Mouse (Mus musculus) stomach, embryonic 14.5 days (tissue): ENCODE data around the gene Slc51a. TPM values are rescaled to one million over a fixed set of nuclear protein-coding genes. Genes with fewer than 3 reads are reported as not detected.
A peak's percentile ranks its signal among the peaks of the same experiment; 100 is the strongest.
"Not testable (repeated sequence)": the region's sequence is repeated elsewhere in the genome, so short reads cannot be mapped to it uniquely, and the experiment has no call there.

Experiments used
- ATAC-seq: fragments of 200-750 bp; cut with Nextera tagmentation; 2 replicates; pipeline ENCODE4 v1.8.0; 2017; ENCODE audit warnings: low read depth, moderate TSS enrichment; ENCODE audit not compliant: insufficient number of reproducible peaks, insufficient read depth, low FRiP score
- H3K27ac ChIP-seq: fragments of 300-500 bp; sonication (generic); 2 replicates; pipeline ENCODE4 v1.5.1; 2014; ENCODE audit warnings: mild to moderate bottlenecking, low read length, moderate library complexity, mixed read lengths
- H3K27me3 ChIP-seq: fragments of 300-500 bp; sonication (generic); 2 replicates; pipeline ENCODE4 v1.6.1; 2014; ENCODE audit warnings: low read length, control low read depth, mixed read lengths; ENCODE audit not compliant: control insufficient read depth, insufficient read depth
- H3K36me3 ChIP-seq: fragments of 300-500 bp; sonication (generic); 2 replicates; pipeline ENCODE4 v1.6.1; 2014; ENCODE audit warnings: mild to moderate bottlenecking, control low read depth, low read length, moderate library complexity, mixed read lengths; ENCODE audit not compliant: control insufficient read depth, insufficient read depth
- H3K4me1 ChIP-seq: fragments of 300-500 bp; sonication (generic); 2 replicates; pipeline ENCODE4 v1.6.1; 2014; ENCODE audit warnings: low read length, control low read depth, mixed read lengths; ENCODE audit not compliant: control insufficient read depth, insufficient read depth
- H3K4me2 ChIP-seq: fragments of 300-500 bp; sonication (generic); replicated peaks from 2 replicates; pipeline ENCODE4 v1.6.1; 2014; ENCODE audit warnings: low read depth, low read length, control low read depth
- H3K4me3 ChIP-seq: fragments of 300-500 bp; sonication (generic); 2 replicates; pipeline ENCODE4 v1.5.1; 2014; ENCODE audit warnings: low read depth, low read length, control low read depth
- H3K9ac ChIP-seq: fragments of 300-500 bp; sonication (generic); replicated peaks from 2 replicates; pipeline ENCODE4 v1.6.1; 2014; ENCODE audit warnings: low read depth, mild to moderate bottlenecking, control low read depth, low read length, moderate library complexity, mixed read lengths
- H3K9me3 ChIP-seq: fragments of 300-500 bp; sonication (generic); 2 replicates; pipeline ENCODE4 v1.6.1; 2016; ENCODE audit warnings: low read depth, low read length, control low read depth; ENCODE audit not compliant: control insufficient read depth
- WGBS: fragments of 180-500 bp; shearing (Covaris S2); extraction: QIAGEN DNeasy Blood & Tissue Kit; methylation state at CpG from one replicate; pipeline ENCODE4 v1.1.7; 2014; 5-methylcytosine and 5-hydroxymethylcytosine counted together
- polyA plus RNA-seq: library from polyadenylated mRNA; unstranded; fragments of >200 nt; fragmentation: Nextera tagmentation; extraction: Ambion mirVana; gene quantifications from 2 replicates; pipeline ENCODE4 v1.2.1, GENCODE M21; 2014

Slc51a gene
- polyA plus RNA-seq, 1 experiment from 2014 or later, result 2.7 TPM

- 45% methylated on average over 6 of the region's 6 CpGs for WGBS
Observed at GRCm38 (mm10) chr16:32494371-32494770, 6.7 kb upstream of the Slc51a start.

GRCm38 (mm10) chr16:32488939-32489338 lies 1.3 kb upstream of the Slc51a start:
- WGBS, result 87% methylated on average over 3 of the region's 3 CpGs
- no peaks in the 10 kb centered on the region for H3K9me3 ChIP-seq
- no peak for ATAC-seq

More at GRCm38 (mm10) chr16:32494371-32494770, 6.7 kb upstream of the Slc51a start:
- not testable (repeated sequence) for H3K36me3 ChIP-seq, H3K4me3 ChIP-seq, H3K4me2 ChIP-seq, H3K27ac ChIP-seq, H3K4me1 ChIP-seq, H3K9me3 ChIP-seq, H3K27me3 ChIP-seq, ATAC-seq, H3K9ac ChIP-seq

GRCm38 (mm10) chr16:32486046-32486445 lies 1.6 kb downstream of the Slc51a start:
- H3K27ac ChIP-seq, result no peak overlapping the region

More at GRCm38 (mm10) chr16:32488939-32489338, 1.3 kb upstream of the Slc51a start:
- Histone ChIP-seq H3K27ac (no peak overlapping the region), H3K4me3 (no peak overlapping the region), H3K4me2 (no peak overlapping the region), H3K4me1 (no peaks in the 10 kb centered on the region), H3K27me3 (no peaks in the 10 kb centered on the region), H3K36me3 (no peaks in the 10 kb centered on the region), H3K9ac (no peak overlapping the region)

GRCm38 (mm10) chr16:32485209-32485608 lies 2.5 kb downstream of the Slc51a start:
- no peak for ATAC-seq
- no peak overlapping the region for H3K4me3 ChIP-seq
- H3K9me3 ChIP-seq, result no peaks in the 10 kb centered on the region
- WGBS, result 44% methylated on average over 2 of the region's 2 CpGs
- H3K36me3 ChIP-seq, result no peaks in the 10 kb centered on the region
- no peaks in the 10 kb centered on the region for H3K27me3 ChIP-seq
- H3K4me1 ChIP-seq, result no peaks in the 10 kb centered on the region
- no peak overlapping the region for H3K4me2 ChIP-seq
- no peak overlapping the region for H3K9ac ChIP-seq
- no peak overlapping the region for H3K27ac ChIP-seq

More at GRCm38 (mm10) chr16:32486046-32486445, 1.6 kb downstream of the Slc51a start:
- no peak for ATAC-seq
- no peak overlapping the region for H3K9ac ChIP-seq
- H3K4me3 ChIP-seq, result no peak overlapping the region
- H3K4me2 ChIP-seq, result no peak overlapping the region
- WGBS, result 66% methylated on average over 6 of the region's 6 CpGs
- H3K9me3 ChIP-seq, result no peaks in the 10 kb centered on the region
- H3K36me3 ChIP-seq, result no peaks in the 10 kb centered on the region
- no peaks in the 10 kb centered on the region for H3K4me1 ChIP-seq
- no peaks in the 10 kb centered on the region for H3K27me3 ChIP-seq

- Histone ChIP-seq H3K4me2 (no peak overlapping the region), H3K27me3 (no peaks in the 10 kb centered on the region), H3K4me3 (no peak overlapping the region), H3K27ac (no peak overlapping the region), H3K9ac (no peak overlapping the region), H3K4me1 (no peaks in the 10 kb centered on the region), H3K9me3 (no peaks in the 10 kb centered on the region), H3K36me3 (no peaks in the 10 kb centered on the region)
- 17% methylated on average over 7 of the region's 7 CpGs for WGBS
- peak; percentile 11; the same call in 1 of the 2 replicates for ATAC-seq
Observed at GRCm38 (mm10) chr16:32484431-32484871, 3.2 kb downstream of the Slc51a start.

- H3K4me1 ChIP-seq, result no peaks in the 10 kb centered on the region
- no peaks in the 10 kb centered on the region for H3K27me3 ChIP-seq
- no peak overlapping the region for H3K9ac ChIP-seq
- ATAC-seq, result no peak
- H3K9me3 ChIP-seq, result no peaks in the 10 kb centered on the region
- H3K27ac ChIP-seq, result no peak overlapping the region
- no peaks in the 10 kb centered on the region for H3K36me3 ChIP-seq
- H3K4me2 ChIP-seq, result no peak overlapping the region
- H3K4me3 ChIP-seq, result no peak overlapping the region
- 63% methylated on average over 2 of the region's 2 CpGs for WGBS
Observed at GRCm38 (mm10) chr16:32479415-32479814, 8.3 kb downstream of the Slc51a start.

GRCm38 (mm10) chr16:32477315-32477714 lies 10.4 kb downstream of the Slc51a start:
- no peak overlapping the region for H3K4me3 ChIP-seq
- H3K4me1 ChIP-seq, result no peaks in the 10 kb centered on the region
- no peak overlapping the region for H3K9ac ChIP-seq
- WGBS, result 78% methylated on average over 6 of the region's 6 CpGs
- no peaks in the 10 kb centered on the region for H3K36me3 ChIP-seq
- ATAC-seq, result no peak
- H3K4me2 ChIP-seq, result no peak overlapping the region
- H3K9me3 ChIP-seq, result no peaks in the 10 kb centered on the region
- no peaks in the 10 kb centered on the region for H3K27me3 ChIP-seq
- H3K27ac ChIP-seq, result no peak overlapping the region

- H3K9ac ChIP-seq, result no peak overlapping the region
- ATAC-seq, result no peak
- H3K4me3 ChIP-seq, result no peak overlapping the region
- no peaks in the 10 kb centered on the region for H3K27me3 ChIP-seq
- no peak overlapping the region for H3K4me2 ChIP-seq
- peaks cover 7% of the 10 kb centered on the region; the same call in 1 of the 2 replicates for H3K36me3 ChIP-seq
- H3K9me3 ChIP-seq, result no peaks in the 10 kb centered on the region
- H3K4me1 ChIP-seq, result no peaks in the 10 kb centered on the region
- WGBS, result 69% methylated on average over 7 of the region's 7 CpGs
- H3K27ac ChIP-seq, result no peak overlapping the region
Observed at GRCm38 (mm10) chr16:32472276-32473015, 15.2 kb downstream of the Slc51a start.
